Comparison of ENCODE assay signal across 7 mouse cellular contexts in the genomic region with DNA sequence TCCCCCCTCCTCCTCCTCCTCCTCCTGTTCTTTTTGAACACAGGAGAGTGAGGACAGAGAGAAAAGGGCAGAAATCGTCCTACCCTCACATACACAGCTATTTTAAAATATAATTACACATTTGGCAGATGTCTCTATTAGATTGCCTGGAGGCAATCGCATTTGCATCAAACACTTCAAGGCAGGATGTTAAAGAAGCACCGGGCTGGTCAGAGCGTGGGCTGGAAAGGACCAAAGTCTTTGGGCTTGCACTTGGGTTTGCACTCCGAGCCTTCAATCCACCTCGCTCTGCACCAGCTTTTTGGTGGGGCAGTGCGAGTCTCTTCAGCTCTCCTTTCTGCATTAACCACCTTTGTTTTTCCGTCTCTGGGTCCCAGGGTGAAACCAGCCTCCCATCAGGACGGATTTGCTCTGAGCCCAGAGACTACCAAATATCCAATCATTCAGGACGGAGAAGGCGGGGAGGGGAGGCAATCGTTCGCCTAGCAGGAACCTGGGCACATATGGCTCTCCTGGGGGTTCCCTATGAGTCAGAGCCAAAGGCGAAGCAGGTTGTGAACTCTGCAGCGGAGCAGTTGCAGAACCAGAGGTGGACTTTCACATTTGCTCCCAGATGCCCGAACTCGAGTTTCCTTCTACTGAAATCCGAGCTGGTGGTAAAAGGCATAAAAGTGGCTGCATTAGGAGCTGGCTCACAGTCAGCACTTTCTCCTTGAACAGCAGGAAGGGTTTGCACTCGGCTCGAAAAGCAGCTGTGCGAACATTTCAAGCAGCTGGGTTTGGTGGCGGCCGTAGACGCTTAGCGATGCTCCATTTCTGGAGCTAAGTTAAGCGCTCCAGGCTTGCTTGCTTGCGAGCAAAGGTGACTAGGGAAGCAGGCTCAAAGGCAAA. TPM values are rescaled to one million over a fixed set of nuclear protein-coding genes. Genes with fewer than 3 reads are reported as not detected.
DNase-seq lines count a peak whose midpoint lies in the region; ATAC-seq and TF ChIP-seq lines count a peak whose summit lies in the region.

No protein-coding gene starts in this region.

- no peak; the same call in 1 of the 2 replicates for ATAC-seq in forebrain, embryonic 11.5 days (replicated peaks; ENCODE audit: low FRiP score)
- peak; percentile 46 to 62; a peak in 3 of 4 replicates for ATAC-seq in hematopoietic stem cell, adult 5-6 weeks (replicated peaks in 1 of 2; ENCODE audit: insufficient read depth in 1 of 2, low FRiP score in 2 of 2, low TSS enrichment in 1 of 2, low read depth in 1 of 2, poor library complexity in 2 of 2, severe bottlenecking in 2 of 2)

- dilution Hi-C loops in CH12.LX (cut with MboI; ENCODE audit: extremely low pct_ligation_motif_present, extremely low pct_unique_long_range_greater_than_20kb, low sequenced_read_pairs), result no loop called here

- TF ChIP-seq RAD21 in CH12.LX (IDR thresholded peaks at IDR 0.05; ENCODE audit: low read depth, low read length), result no peak

- H3K79me2 ChIP-seq in CH12.LX (replicated peaks; ENCODE audit: control insufficient read depth, extremely low read depth, insufficient read depth, poor library complexity, severe bottlenecking), result no peaks in the 10 kb centered on the region

- no peaks in the 10 kb centered on the region for H3K36me3 ChIP-seq in CH12.LX (replicated peaks in 1 of 2; ENCODE audit: control insufficient read depth in 1 of 2, insufficient read depth in 1 of 2, low read length in 1 of 2)
- no peaks in the 10 kb centered on the region for H3K36me3 ChIP-seq in forebrain, embryonic 11.5 days (ENCODE audit: control insufficient read depth, insufficient read depth, low read length)
- H3K36me3 ChIP-seq in splenic B cell, adult 2 months (ENCODE audit: control insufficient read depth, insufficient read depth, low read length, poor library complexity, severe bottlenecking), result no peaks in the 10 kb centered on the region

- peaks cover 2% of the 10 kb centered on the region for H3K27me3 ChIP-seq in CH12.LX (replicated peaks)
- H3K27me3 ChIP-seq in forebrain, embryonic 11.5 days (ENCODE audit: control insufficient read depth, insufficient read depth, low read length), result peaks cover 11% of the 10 kb centered on the region
- no peaks in the 10 kb centered on the region for H3K27me3 ChIP-seq in splenic B cell, adult 2 months (ENCODE audit: control insufficient read depth, insufficient read depth, low read length, poor library complexity, severe bottlenecking)

- peak overlapping the region; percentile 95 for H3K4me2 ChIP-seq in CH12.LX (ENCODE audit: insufficient read depth, low read depth, poor library complexity, severe bottlenecking)
- peak overlapping the region; percentile 57 for H3K4me2 ChIP-seq in forebrain, embryonic 11.5 days (ENCODE audit: low read depth, low read length, severe bottlenecking)

- H3K4me1 ChIP-seq in CH12.LX (ENCODE audit: control insufficient read depth in 1 of 2, insufficient read depth in 2 of 2), result peaks cover 0 to 7% of the 10 kb centered on the region in 2 experiments; a peak in 1 of 4 replicates
- H3K4me1 ChIP-seq in forebrain, embryonic 11.5 days (replicated peaks; ENCODE audit: control insufficient read depth, insufficient read depth, low read length), result peaks cover 3% of the 10 kb centered on the region; the same call in 1 of the 2 replicates

- DNase-seq in CH12.LX (ENCODE audit: extremely low read depth) (peak; percentile 16), ZHBTc4 (ENCODE audit: low read depth, low spot score) (peak; percentile 44)
- peak; percentile 63 for DNase-seq in forebrain, embryonic 11.5 days (ENCODE audit: low spot score)
- peak; percentile 3 to 11 for DNase-seq in layer of hippocampus, postnatal 36 days
- peak; percentile 44 to 70 for DNase-seq in lung, postnatal 4 days
- DNase-seq in splenic B cell, adult 2 months (ENCODE audit: low read depth, low spot score), result peak; percentile 44

- no peak overlapping the region for H3K9ac ChIP-seq in CH12.LX (ENCODE audit: insufficient read depth, low read depth)
- peak overlapping the region; percentile 32 for H3K9ac ChIP-seq in forebrain, embryonic 11.5 days (ENCODE audit: low read length)

- TF ChIP-seq EP300 in CH12.LX (IDR thresholded peaks at IDR 0.05; ENCODE audit: low read length), result 0 out of 2 replicates have a peak, but pooled peaks have one; percentile 7

- no peak overlapping the region for H3K27ac ChIP-seq in CH12.LX (ENCODE audit: insufficient read depth, low read depth)
- H3K27ac ChIP-seq in forebrain, embryonic 11.5 days (ENCODE audit: low read depth, low read length), result no peak overlapping the region

- in situ Hi-C loops in CH12.LX (cut with MboI; ENCODE audit: low pct_ligation_motif_present, low pct_unique_long_range_greater_than_20kb, low sequenced_read_pairs), result no loop called here

- WGBS in forebrain, embryonic 11.5 days, result under 1% methylated on average over 27 of the region's 27 CpGs

- H3K4me3 ChIP-seq in CH12.LX (replicated peaks in 1 of 3; ENCODE audit: low read depth in 2 of 3, low read length in 2 of 3, poor library complexity in 1 of 3), result peak overlapping the region in 1 of 3 experiments; percentile 32
- H3K4me3 ChIP-seq in forebrain, embryonic 11.5 days (ENCODE audit: low read depth, low read length), result peak overlapping the region; percentile 29

- H3K9me3 ChIP-seq in CH12.LX (replicated peaks; ENCODE audit: low read length), result peaks cover 9% of the 10 kb centered on the region
- H3K9me3 ChIP-seq in forebrain, embryonic 11.5 days (ENCODE audit: control insufficient read depth, low read length), result no peaks in the 10 kb centered on the region; the same call in 1 of the 2 replicates

- no peak for TF ChIP-seq CTCF in CH12.LX (conservative IDR thresholded peaks at IDR 0.05 in 1 of 2, IDR thresholded peaks at IDR 0.05 in 1 of 2; ENCODE audit: low read depth in 2 of 2, low read length in 2 of 2)

- TF ChIP-seq POLR2A in CH12.LX (IDR thresholded peaks at IDR 0.05; ENCODE audit: low read depth, low read length), result no peak

TF ChIP-seq in CH12.LX, 34 proteins besides CTCF, POLR2A, EP300 and RAD21:
- TF ChIP-seq IRF4 (IDR thresholded peaks at IDR 0.05; ENCODE audit: low read depth, low read length) (0 out of 2 replicates have a peak, but pooled peaks have one; percentile 11), TBP (conservative IDR thresholded peaks at IDR 0.05; ENCODE audit: low read depth, low read length) (0 out of 2 replicates have a peak, but pooled peaks have one; percentile 22), ZKSCAN1 (IDR thresholded peaks at IDR 0.05; ENCODE audit: borderline replicate concordance, low read depth, low read length) (no peak), TCF12 (IDR thresholded peaks at IDR 0.05; ENCODE audit: low read depth, low read length) (0 out of 2 replicates have a peak, but pooled peaks have one; percentile 26)
TF ChIP-seq in CH12.LX: peak in this region for 3.

RNA-seq across cellular contexts. Expression of gene Cpm, which starts 58.1 kb away (rescaled TPM):
- 0.04 and 0.25 TPM in 2 replicates for total RNA-seq in CH12.LX (2012; rRNA removed)
- total RNA-seq in CH12.LX (2014; rRNA removed), result 0.09 and 0.31 TPM in 2 replicates
- 0.17 and 0.31 TPM in 2 replicates for polyA plus RNA-seq in CH12.LX (2012; ENCODE audit: insufficient read length, low read depth)
- 4.1 and 5.0 TPM in 2 replicates for polyA plus RNA-seq in forebrain, embryonic 11.5 days (2014; fragmentation: Nextera tagmentation; extraction: Ambion mirVana)
- 0.31 and 1.4 TPM in 2 replicates for total RNA-seq in hematopoietic stem cell, adult 5-6 weeks (2017)
- total RNA-seq in layer of hippocampus, postnatal 36 days (2021), result 1 to 10 TPM; 9.1 to 9.4 TPM

Comparison
In these comparisons a context has a peak if more than half of its experiments do, and no peak if none do; other contexts are left out.
1. DNase-seq: peak in every context shown above with its lines; median percentile 63 in forebrain, embryonic 11.5 days; 57 in lung, postnatal 4 days; 44 in ZHBTc4; 44 in splenic B cell, adult 2 months; 16 in CH12.LX; 7 in layer of hippocampus, postnatal 36 days.